Mouse (Mus musculus): ENCODE data around the gene Ttc23l. TPM values are rescaled to one million over a fixed set of nuclear protein-coding genes. Genes with fewer than 3 reads are reported as not detected.
"Not testable (repeated sequence)": the region's sequence is repeated elsewhere in the genome, so short reads cannot be mapped to it uniquely, and the experiment has no call there.

Ttc23l gene
- polyA plus RNA-seq, 1 experiment from 2014 or later, result not detected

DNA sequence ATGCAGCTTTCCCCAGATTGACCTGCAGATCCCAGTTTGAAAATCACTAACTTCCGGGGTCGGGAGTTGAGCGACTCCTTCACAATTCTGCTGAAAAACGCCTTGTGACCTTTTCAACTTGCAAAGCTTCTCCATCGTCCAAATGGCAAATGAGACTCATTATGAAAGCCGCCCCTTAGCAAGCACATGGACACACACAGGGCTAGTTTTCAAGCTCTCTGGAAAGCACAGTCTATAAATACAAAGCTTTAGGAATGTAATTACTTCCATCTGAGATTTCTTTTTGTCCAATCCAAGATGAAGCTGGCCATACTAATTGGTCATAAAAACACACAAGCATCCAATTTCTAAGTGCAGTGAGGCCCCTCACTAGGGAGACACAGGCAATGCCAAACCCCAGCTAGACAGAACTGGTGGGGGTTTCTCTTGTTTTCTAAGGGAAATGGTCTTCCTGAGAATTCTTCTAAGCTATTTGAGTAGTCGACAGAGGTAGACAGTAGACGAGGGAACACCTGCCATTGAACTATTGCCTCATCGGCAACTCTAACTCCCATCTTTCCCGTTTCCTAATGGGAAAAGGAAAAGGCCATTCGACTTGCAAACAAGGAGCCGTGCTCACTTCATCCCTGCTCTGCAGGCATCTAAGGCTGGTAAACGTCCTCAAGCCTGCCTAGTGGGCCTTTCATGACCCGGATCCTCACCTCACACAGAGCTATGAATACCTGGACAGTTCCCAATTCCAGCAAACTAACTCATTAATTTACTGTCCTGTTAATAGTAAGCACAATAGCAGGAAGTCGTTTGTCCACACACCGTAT is 18.0 kb downstream of the Ttc23l start:
- 68% methylated on average over 16 of the region's 16 CpGs for WGBS
- H3K4me3 ChIP-seq (ENCODE audit: low read depth, low read length), result no peak overlapping the region
- no peaks in the 10 kb centered on the region for H3K4me1 ChIP-seq (replicated peaks; ENCODE audit: control insufficient read depth, insufficient read depth, low read length)
- H3K9ac ChIP-seq (ENCODE audit: low read length), result no peak overlapping the region
- H3K4me2 ChIP-seq (ENCODE audit: low read length), result no peak overlapping the region
- H3K27ac ChIP-seq (ENCODE audit: low read depth), result no peak overlapping the region
- DNase-seq (ENCODE audit: low spot score), result no peak
- no peaks in the 10 kb centered on the region for H3K36me3 ChIP-seq (ENCODE audit: control insufficient read depth, insufficient read depth, low read length)
- ATAC-seq (replicated peaks; ENCODE audit: low FRiP score, low TSS enrichment, low read depth), result no peak
- no peaks in the 10 kb centered on the region for H3K9me3 ChIP-seq (ENCODE audit: control insufficient read depth, low read length)
- no peaks in the 10 kb centered on the region for H3K27me3 ChIP-seq (replicated peaks; ENCODE audit: control insufficient read depth, insufficient read depth, low read length)

DNA sequence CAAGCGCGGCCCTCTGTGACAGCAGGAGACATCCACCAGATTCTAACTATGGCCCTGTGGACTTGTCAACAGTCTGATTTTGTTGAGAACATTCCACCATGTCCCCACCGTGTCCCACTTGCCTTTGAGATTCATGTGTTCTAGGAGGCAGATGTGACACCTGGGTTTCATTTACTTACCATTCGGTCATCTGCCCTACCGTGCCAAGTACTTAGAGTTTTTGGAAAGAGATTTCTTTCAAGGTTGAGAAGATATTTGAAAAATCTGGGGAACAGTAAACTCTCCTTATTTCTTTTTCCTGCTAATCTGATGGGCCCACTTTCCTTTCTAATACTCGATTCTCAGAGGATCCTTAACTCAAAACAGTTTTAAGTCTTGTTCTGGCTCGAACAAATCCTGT is 22.5 kb downstream of the Ttc23l start:
- Histone ChIP-seq H3K9me3 (ENCODE audit: control insufficient read depth, low read length) (no peaks in the 10 kb centered on the region), H3K27me3 (replicated peaks; ENCODE audit: control insufficient read depth, insufficient read depth, low read length) (no peaks in the 10 kb centered on the region), H3K36me3 (ENCODE audit: control insufficient read depth, insufficient read depth, low read length) (no peaks in the 10 kb centered on the region), H3K4me3 (ENCODE audit: low read depth, low read length) (no peak overlapping the region), H3K27ac (ENCODE audit: low read depth) (no peak overlapping the region), H3K4me1 (replicated peaks; ENCODE audit: control insufficient read depth, insufficient read depth, low read length) (no peaks in the 10 kb centered on the region), H3K4me2 (ENCODE audit: low read length) (no peak overlapping the region), H3K9ac (ENCODE audit: low read length) (no peak overlapping the region)
- ATAC-seq (replicated peaks; ENCODE audit: low FRiP score, low TSS enrichment, low read depth) (no peak), DNase-seq (ENCODE audit: low spot score) (no peak)
- WGBS, result 90% methylated on average over 7 of the region's 7 CpGs

DNA sequence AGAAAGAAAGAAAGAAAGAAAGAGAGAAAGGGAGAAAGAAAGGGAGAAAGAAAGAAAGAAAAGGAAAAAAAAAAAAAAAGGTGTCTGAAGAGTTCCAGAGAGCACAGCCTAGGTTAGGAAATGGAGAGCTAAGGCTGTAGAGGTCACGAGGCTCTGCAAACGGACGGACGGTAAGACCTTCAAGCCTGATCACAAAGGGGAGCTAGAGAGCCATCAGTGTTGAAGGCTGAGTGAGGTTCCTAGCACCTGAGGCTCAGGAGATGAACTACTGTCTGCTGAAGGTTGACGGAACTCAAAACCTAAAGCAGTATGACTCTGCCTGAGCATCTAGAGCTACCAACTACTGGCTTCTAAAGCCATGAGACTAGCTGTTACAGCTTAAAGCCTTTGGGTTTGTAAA is 23.9 kb downstream of the Ttc23l start:
- DNase-seq (ENCODE audit: low spot score) (no peak), ATAC-seq (replicated peaks; ENCODE audit: low FRiP score, low TSS enrichment, low read depth) (no peak)
- Histone ChIP-seq H3K4me2 (ENCODE audit: low read length) (no peak overlapping the region), H3K9me3 (ENCODE audit: control insufficient read depth, low read length) (no peaks in the 10 kb centered on the region), H3K27ac (ENCODE audit: low read depth) (no peak overlapping the region), H3K36me3 (ENCODE audit: control insufficient read depth, insufficient read depth, low read length) (no peaks in the 10 kb centered on the region), H3K4me3 (ENCODE audit: low read depth, low read length) (no peak overlapping the region), H3K4me1 (replicated peaks; ENCODE audit: control insufficient read depth, insufficient read depth, low read length) (no peaks in the 10 kb centered on the region), H3K9ac (ENCODE audit: low read length) (no peak overlapping the region), H3K27me3 (replicated peaks; ENCODE audit: control insufficient read depth, insufficient read depth, low read length) (no peaks in the 10 kb centered on the region)
- WGBS, result 83% methylated on average over 5 of the region's 5 CpGs

DNA sequence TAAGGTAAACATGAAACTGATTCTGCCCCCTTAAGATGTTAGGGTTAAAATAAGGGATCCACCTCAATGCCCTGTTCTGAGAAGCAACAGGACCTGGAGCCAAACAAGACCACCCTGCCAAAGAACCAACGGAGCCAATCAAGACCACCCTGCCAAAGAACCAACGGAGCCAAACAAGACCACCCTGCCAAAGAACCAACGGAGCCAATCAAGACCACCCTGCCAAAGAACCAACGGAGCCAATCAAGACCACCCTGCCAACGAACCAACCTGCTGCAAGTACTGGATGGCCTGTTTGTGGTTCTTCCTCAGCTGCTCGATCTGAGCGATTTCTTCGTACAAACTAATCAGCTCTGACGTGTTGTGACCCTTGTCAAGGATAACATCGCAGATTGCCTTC is 25.1 kb downstream of the Ttc23l start:
- H3K27ac ChIP-seq (ENCODE audit: low read depth); H3K4me2 ChIP-seq (ENCODE audit: low read length); H3K36me3 ChIP-seq (ENCODE audit: control insufficient read depth, insufficient read depth, low read length); H3K4me1 ChIP-seq (replicated peaks; ENCODE audit: control insufficient read depth, insufficient read depth, low read length); ATAC-seq (replicated peaks; ENCODE audit: low FRiP score, low TSS enrichment, low read depth); H3K9ac ChIP-seq (ENCODE audit: low read length); H3K9me3 ChIP-seq (ENCODE audit: control insufficient read depth, low read length); H3K27me3 ChIP-seq (replicated peaks; ENCODE audit: control insufficient read depth, insufficient read depth, low read length); H3K4me3 ChIP-seq (ENCODE audit: low read depth, low read length); DNase-seq (ENCODE audit: low spot score): not testable (repeated sequence)
- 91% methylated on average over 10 of the region's 10 CpGs for WGBS

DNA sequence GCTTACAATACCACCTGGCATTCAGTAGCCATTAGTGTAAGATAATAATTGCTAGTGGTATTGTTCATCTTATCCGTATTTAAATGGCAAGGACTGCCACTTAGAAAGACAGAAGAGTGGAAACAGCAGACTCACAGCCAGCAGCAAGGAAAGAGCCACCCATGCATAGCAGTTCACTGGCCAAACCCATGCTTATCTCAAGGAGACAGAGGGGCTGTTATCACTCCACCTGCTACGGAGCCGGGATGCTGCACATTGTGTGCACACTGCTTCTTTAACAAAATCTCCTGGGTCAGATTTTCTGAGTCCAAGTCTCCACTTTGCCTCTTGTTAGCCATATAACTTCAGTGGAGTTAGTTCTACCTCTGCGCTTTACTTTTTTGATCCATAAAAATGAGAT is 27.1 kb downstream of the Ttc23l start:
- no peak overlapping the region for H3K9ac ChIP-seq (ENCODE audit: low read length)
- DNase-seq (ENCODE audit: low spot score) (no peak), ATAC-seq (replicated peaks; ENCODE audit: low FRiP score, low TSS enrichment, low read depth) (no peak)
- WGBS, result 85% methylated on average over 4 of the region's 4 CpGs
- no peak overlapping the region for H3K27ac ChIP-seq (ENCODE audit: low read depth)
- H3K4me3 ChIP-seq (ENCODE audit: low read depth, low read length), result no peak overlapping the region
- H3K36me3 ChIP-seq (ENCODE audit: control insufficient read depth, insufficient read depth, low read length), result no peaks in the 10 kb centered on the region
- H3K9me3 ChIP-seq (ENCODE audit: control insufficient read depth, low read length), result no peaks in the 10 kb centered on the region
- no peaks in the 10 kb centered on the region for H3K27me3 ChIP-seq (replicated peaks; ENCODE audit: control insufficient read depth, insufficient read depth, low read length)
- no peaks in the 10 kb centered on the region for H3K4me1 ChIP-seq (replicated peaks; ENCODE audit: control insufficient read depth, insufficient read depth, low read length)
- no peak overlapping the region for H3K4me2 ChIP-seq (ENCODE audit: low read length)

DNA sequence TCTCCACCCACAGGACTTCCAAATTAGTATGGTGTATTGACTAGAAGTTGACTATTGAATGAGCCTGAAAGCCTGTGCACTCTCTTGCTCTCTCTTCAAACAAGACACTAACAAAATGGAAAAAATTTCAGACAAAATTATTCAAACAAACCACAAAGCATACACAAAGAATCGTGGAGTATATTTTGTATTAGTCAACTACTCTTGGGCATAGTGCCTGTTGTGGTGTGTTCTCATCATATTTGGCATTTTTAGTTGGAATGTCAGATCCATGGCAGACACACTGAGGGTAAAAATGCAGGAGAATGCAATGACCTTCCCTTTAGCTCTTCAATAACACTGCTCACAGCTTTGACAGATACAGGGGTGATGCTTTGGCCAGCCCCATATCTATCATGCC is 32.6 kb downstream of the Ttc23l start:
- Histone ChIP-seq H3K4me1 (replicated peaks; ENCODE audit: control insufficient read depth, insufficient read depth, low read length) (no peaks in the 10 kb centered on the region), H3K27me3 (replicated peaks; ENCODE audit: control insufficient read depth, insufficient read depth, low read length) (no peaks in the 10 kb centered on the region), H3K36me3 (ENCODE audit: control insufficient read depth, insufficient read depth, low read length) (no peaks in the 10 kb centered on the region), H3K27ac (ENCODE audit: low read depth) (no peak overlapping the region), H3K9me3 (ENCODE audit: control insufficient read depth, low read length) (no peaks in the 10 kb centered on the region), H3K4me3 (ENCODE audit: low read depth, low read length) (no peak overlapping the region), H3K4me2 (ENCODE audit: low read length) (no peak overlapping the region), H3K9ac (ENCODE audit: low read length) (no peak overlapping the region)
- DNase-seq (ENCODE audit: low spot score) (no peak), ATAC-seq (replicated peaks; ENCODE audit: low FRiP score, low TSS enrichment, low read depth) (no peak)
- 93% methylated on average over 1 of the region's 1 CpGs for WGBS

DNA sequence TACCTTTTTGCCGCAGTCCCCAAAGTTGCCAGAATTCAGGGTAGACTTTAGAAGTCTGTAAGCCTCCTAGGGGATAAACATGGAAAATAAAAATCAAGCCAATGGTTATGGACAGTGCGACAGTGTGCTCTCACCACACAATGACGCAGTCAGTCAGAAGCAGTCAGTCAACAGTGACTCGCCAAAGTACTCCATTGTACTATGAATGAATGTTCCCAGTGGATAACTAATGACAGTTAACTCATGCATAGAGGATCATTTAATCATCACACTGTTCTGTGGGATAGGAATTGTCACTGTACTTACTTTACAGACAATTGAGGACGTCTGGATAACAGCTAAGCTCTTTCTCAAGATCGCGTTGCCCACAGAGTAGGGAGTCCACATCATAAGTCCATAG is 43.3 kb downstream of the Ttc23l start:
- H3K4me2 ChIP-seq (ENCODE audit: low read length), result no peak overlapping the region
- H3K9me3 ChIP-seq (ENCODE audit: control insufficient read depth, low read length), result no peaks in the 10 kb centered on the region
- no peak overlapping the region for H3K9ac ChIP-seq (ENCODE audit: low read length)
- WGBS, result 85% methylated on average over 7 of the region's 7 CpGs
- ATAC-seq (replicated peaks; ENCODE audit: low FRiP score, low TSS enrichment, low read depth), result no peak
- H3K36me3 ChIP-seq (ENCODE audit: control insufficient read depth, insufficient read depth, low read length), result no peaks in the 10 kb centered on the region
- H3K27ac ChIP-seq (ENCODE audit: low read depth), result no peak overlapping the region
- H3K4me3 ChIP-seq (ENCODE audit: low read depth, low read length), result no peak overlapping the region
- DNase-seq (ENCODE audit: low spot score), result no peak
- no peaks in the 10 kb centered on the region for H3K4me1 ChIP-seq (replicated peaks; ENCODE audit: control insufficient read depth, insufficient read depth, low read length)
- H3K27me3 ChIP-seq (replicated peaks; ENCODE audit: control insufficient read depth, insufficient read depth, low read length), result no peaks in the 10 kb centered on the region

DNA sequence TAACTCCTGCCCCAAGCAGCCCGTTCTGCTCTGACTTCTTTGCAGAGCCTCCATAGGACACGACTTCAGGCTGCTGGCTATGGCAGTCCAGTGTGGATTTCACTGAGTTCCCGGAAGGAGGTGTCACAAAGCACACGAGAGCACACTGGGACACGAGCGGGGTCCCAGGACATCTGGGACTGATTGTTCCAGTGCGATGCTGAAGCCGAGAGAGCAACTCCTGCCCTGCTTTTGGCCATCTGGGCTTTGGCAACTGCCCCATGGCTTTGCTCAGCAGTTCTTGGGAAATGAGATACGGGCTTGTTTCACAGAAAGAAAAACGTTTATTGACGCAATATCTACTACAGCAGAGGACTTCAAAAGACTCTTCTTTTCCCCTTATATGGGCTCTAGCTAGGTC is 52.4 kb downstream of the Ttc23l start:
- Histone ChIP-seq H3K4me3 (ENCODE audit: low read depth, low read length) (no peak overlapping the region), H3K9me3 (ENCODE audit: control insufficient read depth, low read length) (no peaks in the 10 kb centered on the region), H3K27ac (ENCODE audit: low read depth) (no peak overlapping the region), H3K4me1 (replicated peaks; ENCODE audit: control insufficient read depth, insufficient read depth, low read length) (no peaks in the 10 kb centered on the region), H3K4me2 (ENCODE audit: low read length) (no peak overlapping the region), H3K9ac (ENCODE audit: low read length) (no peak overlapping the region), H3K27me3 (replicated peaks; ENCODE audit: control insufficient read depth, insufficient read depth, low read length) (no peaks in the 10 kb centered on the region), H3K36me3 (ENCODE audit: control insufficient read depth, insufficient read depth, low read length) (no peaks in the 10 kb centered on the region)
- WGBS, result 65% methylated on average over 11 of the region's 11 CpGs
- ATAC-seq (replicated peaks; ENCODE audit: low FRiP score, low TSS enrichment, low read depth), result no peak
- DNase-seq (ENCODE audit: low spot score), result no peak

All from intestine, embryonic 14.5 days (tissue).